Mouse (Mus musculus) C2C12 (cell line): ENCODE results near the gene Kdm4a.

Experiments
- CTCF ChIP-seq: IDR thresholded peaks from one replicate; pipeline ENCODE4 v1.5.1; 2011; ENCODE audit not compliant: control insufficient read depth, insufficient read depth, insufficient read length
- USF1 ChIP-seq: IDR thresholded peaks from one replicate; pipeline ENCODE4 v1.6.1; 2011; ENCODE audit warnings: low read depth, mild to moderate bottlenecking, control low read depth, moderate library complexity

DNA sequence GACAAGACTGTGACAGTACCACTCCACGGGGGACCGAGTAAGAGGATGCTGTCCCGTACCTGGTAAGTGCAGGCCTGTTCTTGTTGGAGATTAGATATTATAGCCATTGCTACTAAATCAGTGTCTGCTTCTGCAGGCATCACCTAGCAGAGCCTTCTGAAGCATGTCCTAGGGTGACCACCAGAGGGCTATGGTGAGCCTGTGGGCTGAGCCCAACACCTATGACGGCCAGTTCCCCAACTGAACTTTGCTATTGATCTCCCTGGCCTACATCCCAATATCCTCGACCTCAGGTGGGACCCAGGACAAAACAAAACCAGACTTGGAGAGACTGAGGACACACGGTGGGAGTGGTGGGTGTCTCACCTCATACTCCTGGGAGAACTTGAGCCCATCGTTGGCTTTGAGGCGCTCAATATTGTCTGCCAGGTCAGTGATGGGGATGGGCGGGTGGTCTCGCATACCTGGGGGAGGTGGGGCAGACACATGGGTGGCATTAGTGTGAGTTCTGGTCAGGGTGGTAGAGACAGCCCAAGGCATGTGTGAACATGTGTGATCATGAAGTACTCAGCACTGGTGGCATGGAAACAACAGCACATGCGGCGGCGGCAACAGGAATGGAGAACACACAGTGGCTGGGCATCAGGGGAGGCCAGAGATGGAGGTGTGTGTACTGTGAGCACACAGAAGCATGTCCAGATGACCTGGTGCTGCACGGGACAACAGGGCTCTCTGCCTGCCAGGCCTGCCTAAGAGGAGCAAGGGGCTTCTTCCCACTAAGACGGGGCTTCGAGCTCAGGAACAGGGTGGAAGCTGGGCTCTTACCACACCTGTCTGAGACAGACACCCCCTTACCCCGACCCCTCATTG lies 37.1 kb upstream of the Kdm4a start:
- TF ChIP-seq USF1 = no peak
- TF ChIP-seq CTCF = peak; percentile 56
